Mouse (Mus musculus) brain, embryonic 14.5 days (tissue): Measurements from ENCODE around the gene Ttll11. TPM values are rescaled to one million over a fixed set of nuclear protein-coding genes. Genes with fewer than 3 reads are reported as not detected.

Experiments used
- DNase-seq: peaks from one replicate; pipeline ENCODE4 v3.0.0-alpha.2; 2011; ENCODE audit warnings: low read depth
- CTCF ChIP-seq: fragments of 200-500 bp; IDR thresholded peaks from 2 replicates; pipeline ENCODE4 v1.5.1; 2012; ENCODE audit warnings: inconsistent platforms, mild to moderate bottlenecking, moderate library complexity, borderline replicate concordance; ENCODE audit not compliant: insufficient read depth, insufficient read length; ENCODE audit errors: extremely low read depth
- POLR2A ChIP-seq: fragments of 200-500 bp; IDR thresholded peaks from 2 replicates; pipeline ENCODE4 v1.6.1; 2012; ENCODE audit warnings: mild to moderate bottlenecking, inconsistent platforms, borderline replicate concordance; ENCODE audit not compliant: poor library complexity, insufficient read depth, insufficient read length, severe bottlenecking; ENCODE audit errors: extremely low read depth
- polyA plus RNA-seq: library from polyadenylated mRNA; depleted of rRNA; stranded (reverse); fragments of >200 nt; gene quantifications from 2 replicates; pipeline ENCODE4 v1.2.3, GENCODE M21; 2012

Gene Ttll11
- polyA plus RNA-seq, 1 experiment, result 9.3 TPM

DNA sequence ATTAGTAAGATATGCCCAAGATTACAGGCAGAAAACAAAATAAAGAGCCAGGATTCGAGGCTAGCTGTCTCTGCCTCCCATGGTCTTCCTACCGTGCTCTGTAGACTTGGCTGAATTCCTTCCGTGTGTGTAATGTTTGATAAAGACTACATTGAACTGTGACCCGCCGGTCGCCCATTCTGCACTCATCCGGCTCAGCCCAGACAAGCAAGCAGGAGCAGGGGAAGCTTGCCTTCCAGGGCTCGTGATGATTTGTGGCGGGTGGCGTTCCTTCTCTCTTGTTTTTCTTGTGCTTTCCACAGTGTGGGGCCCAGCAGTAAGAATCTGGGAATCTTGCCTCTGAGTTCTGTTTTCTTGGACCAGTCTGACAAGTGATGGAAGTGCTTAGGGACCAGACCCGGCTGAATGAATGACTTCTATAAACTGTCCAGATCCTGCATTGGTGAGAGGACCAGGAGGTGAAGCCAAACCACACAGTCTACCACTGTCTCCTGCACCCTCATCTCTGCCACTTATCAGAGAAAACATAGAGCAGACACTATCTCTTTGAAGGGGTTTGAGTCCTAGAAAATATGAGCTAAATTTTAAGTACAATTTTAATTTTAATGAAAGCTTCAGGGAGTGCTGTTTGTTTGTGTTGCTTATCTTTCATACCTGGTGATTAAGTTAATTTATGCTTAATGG is 146.8 kb downstream of the Ttll11 start:
- TF ChIP-seq POLR2A (no peak), CTCF (no peak)
- DNase-seq, result no peak

DNA sequence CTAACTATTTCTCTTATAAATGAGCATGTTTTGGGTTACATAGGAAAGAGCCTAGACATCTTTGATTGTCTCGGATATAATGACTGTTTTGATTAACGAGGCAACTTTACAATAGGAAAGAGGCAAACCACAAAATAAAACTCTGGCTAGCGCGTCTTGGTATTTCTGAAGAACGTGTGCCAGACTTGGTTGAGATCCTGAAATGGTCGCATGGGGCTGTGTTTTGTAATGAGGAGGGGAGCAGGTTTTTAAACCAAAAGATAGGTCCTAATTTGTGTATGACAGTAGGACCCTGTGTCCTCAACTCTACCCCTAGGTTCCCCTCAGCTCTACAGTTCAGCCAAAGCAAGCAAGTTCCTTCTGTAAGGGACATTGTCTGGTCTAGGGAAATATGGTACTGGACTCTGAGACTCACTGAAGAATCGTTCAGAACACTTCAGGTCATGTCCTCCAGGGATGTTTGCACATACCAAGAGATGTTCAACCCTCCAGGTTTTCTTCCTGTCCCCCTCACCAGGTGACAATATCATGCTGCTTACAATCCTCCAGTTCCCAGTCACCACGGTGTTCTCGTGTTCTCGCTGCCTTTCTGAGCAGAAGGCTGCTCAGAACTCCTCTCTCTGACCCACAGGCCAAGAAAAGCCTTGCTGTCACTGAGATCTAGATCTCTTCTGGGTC is 147.7 kb downstream of the Ttll11 start:
- TF ChIP-seq POLR2A, result no peak
- TF ChIP-seq CTCF, result no peak
- no peak for DNase-seq

DNA sequence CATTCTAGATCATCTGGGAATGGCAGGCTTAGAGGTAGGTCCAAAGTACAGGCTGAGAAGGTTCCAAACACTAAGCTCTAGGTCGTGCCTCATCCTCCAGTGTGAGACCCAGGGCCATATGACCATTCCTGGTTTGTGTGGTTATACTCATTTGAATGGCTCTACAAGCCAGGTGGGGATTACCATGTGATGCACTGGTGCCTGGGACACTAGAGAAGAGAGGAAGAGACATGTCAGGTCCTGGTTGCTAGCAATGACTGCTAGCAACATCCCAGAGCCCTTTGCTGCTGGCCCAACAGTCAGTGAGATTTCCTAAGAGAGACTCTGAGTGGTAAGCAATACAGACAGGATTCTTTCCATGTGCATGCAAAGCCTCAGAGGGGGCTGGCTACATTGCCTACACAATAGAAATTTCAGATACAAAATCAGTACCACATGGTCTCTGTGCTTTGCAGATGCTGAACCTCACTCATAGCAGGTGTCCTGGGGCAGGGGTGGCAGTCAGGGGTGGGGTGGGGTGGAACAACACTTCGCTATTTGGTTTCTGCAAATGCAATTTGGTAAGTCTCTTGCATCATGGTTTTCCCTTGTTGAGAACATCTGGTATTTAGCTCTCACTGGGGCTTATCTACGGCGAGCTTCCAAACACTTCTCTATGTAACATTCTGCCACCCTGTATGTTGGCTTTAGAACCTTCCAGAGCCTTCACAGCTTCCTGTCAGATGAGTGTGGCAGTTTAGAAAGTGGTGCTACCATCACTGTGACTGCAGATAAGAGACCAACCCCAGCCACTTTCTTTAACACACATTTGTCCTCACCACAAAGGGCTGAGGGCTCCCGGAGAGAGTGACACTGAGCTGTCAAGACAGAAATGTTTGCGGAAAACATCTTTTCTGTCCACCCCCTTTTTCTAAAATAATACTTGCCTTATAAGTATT is 148.5 kb downstream of the Ttll11 start:
- TF ChIP-seq POLR2A (no peak), CTCF (no peak)
- DNase-seq, result no peak

DNA sequence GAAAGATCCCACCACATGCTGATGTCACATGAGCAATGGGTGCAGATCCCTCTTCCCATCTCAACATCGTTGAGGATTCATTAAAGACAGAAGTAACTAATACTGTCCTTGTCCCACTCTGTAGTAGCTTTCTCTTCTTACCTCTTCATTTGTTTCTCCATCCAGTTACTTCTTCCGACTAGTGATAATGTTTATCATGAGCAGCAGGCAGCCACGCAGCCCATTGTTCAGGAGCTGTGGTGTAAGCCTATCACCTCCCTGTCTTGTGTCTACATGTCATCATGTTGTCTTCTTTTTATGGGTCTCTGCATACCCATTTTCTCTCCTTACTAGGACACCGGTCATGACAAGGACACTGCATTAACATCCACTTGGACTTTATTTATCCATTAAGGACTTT is 150.6 kb downstream of the Ttll11 start:
- TF ChIP-seq CTCF (no peak), POLR2A (no peak)
- DNase-seq, result no peak

DNA sequence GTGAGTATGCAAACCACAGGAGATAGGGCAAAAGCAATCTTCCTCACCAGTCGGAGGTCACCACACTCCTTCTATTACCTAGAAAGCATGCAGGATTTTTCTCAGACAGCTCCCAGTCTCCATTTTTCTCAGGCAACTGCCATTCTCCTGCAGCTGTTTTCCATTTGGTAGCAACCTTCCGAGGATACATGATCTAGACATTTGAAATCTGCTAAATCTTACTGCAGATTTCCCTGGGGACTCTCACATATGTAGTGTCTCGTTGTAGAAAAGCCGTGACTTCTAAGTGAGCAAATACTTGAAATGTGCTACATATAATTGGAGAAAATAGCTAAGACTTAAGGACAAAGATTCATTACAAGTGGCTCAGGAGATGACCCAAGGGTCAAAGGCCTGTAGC is 151.8 kb downstream of the Ttll11 start:
- TF ChIP-seq POLR2A (no peak), CTCF (no peak)
- DNase-seq, result no peak

DNA sequence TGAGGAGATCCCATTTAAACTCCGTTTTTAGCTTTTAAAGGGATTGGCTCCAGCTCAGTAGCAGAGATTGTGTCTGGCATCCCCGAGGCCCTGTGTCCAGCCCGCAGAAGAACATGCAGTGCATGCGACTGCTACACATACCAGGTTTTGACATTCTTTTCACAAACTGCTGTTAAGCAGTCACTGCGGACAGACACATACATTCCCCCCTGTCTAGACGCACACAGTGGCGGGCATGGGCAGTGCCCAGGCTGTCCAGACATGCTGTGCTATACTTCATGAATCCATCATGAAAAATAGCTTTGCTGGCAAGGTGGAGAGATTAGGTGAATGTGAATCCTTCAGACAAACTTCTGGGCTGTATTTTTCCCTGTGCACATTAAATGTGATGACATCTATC is 154.6 kb downstream of the Ttll11 start:
- TF ChIP-seq CTCF (no peak), POLR2A (no peak)
- DNase-seq, result no peak

DNA sequence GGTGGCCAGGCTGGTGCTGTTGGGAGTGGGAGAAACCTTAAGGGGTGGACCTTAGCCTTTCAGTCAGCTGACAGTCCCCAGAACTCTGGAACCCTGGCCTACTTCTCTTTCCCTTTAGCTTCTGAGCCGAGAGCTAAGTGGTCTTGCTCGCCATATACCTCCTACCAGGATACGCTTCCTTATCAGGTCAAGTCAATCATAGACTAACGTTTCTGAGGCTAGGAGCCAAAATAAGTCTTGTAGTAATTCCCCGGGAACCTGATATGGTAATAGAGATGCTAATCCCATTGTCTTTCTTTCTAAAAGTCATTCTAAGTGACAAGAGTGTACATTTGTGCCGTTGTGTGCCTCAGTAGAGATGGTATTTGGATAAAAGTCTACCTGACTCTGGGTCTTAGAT is 156.1 kb downstream of the Ttll11 start:
- TF ChIP-seq CTCF (no peak), POLR2A (no peak)
- DNase-seq, result no peak

DNA sequence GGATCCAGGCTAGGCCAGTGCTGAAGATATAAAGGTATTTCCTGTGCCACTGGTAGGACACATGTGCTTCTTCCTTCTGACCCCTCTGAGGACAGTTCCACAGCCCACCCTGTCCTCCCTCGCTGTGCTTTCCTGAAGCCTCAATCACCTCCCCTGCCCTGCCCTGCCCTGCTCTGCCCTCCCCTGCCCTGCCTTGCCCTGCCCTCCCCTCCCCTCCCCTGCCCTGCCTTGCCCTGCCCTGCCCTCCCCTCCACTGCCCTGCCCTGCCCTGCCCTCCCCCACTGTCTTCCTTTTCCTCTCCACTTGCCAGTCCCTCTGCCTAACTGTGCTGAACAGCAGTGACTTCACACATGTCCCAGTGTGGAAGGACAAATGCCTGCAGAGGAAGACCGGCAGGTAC is 160.8 kb downstream of the Ttll11 start:
- TF ChIP-seq POLR2A (no peak), CTCF (no peak)
- no peak for DNase-seq

DNA sequence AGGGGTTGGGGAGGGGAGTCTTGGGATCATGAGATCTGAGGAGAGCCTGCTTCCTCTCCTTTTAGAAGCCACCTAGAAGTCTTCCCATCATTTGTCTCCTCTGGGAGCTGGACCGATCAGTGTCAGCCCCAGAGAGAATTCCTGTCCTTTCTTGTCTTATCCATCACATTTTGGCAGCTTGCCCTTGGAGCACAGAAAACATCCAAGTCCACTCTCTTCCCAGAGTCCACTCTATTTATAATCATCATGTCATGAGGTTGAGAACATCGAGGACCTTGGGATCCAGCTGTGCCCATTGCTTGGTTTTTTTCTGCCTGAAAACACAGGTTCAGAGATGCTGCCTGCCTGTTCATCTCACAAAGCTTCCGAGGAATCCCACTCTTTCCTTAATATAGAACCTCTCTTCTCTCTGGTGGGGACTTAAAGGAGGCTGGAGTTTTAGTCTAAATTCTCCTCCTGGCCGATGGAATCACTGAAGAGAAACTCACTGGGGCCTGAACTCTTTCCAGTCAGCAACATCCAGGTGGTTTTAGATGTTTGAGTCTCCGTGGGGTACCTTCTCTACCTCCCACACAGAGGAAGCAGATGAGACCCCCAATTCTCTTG is 163.6 kb downstream of the Ttll11 start:
- no peak for DNase-seq
- no peak for TF ChIP-seq CTCF
- no peak for TF ChIP-seq POLR2A

DNA sequence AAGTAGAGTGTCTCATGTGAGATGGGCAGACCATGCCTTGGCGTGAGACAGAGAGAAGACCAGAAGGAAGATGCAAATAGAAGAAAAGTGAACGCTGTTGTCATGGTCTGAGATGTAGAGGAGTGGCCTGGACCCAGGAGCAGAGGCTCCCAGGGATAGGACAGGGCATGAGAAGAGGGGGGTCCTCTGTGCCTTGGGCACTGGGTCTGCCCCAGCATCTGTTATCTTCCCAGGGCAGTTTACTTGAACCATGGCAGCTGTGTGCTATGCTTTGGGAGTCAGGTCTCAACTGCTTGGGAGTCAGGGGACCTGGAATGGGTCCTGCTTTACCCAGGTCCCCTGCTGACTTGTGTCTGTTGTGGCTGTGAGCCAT is 167.2 kb downstream of the Ttll11 start:
- TF ChIP-seq POLR2A (no peak), CTCF (no peak)
- DNase-seq, result no peak
